Mouse (Mus musculus): ENCODE data around the gene Tmem37. TPM values are rescaled to one million over a fixed set of nuclear protein-coding genes. Genes with fewer than 3 reads are reported as not detected.

The Tmem37 gene
- total RNA-seq, 2 experiments from 2014 or later = 8.5 to 13.7 TPM

GRCm38 (mm10) chr1:120024331-120025049 is 49.4 kb downstream of the Tmem37 start:
- intact Hi-C loops (cut with DNase I) = no loop called here
- no peak for DNase-seq

- DNase-seq = no peak
- intact Hi-C loops (cut with DNase I) = no loop called here
Measured at GRCm38 (mm10) chr1:120021951-120022350, 51.9 kb downstream of the Tmem37 start.

- DNase-seq = no peak
- intact Hi-C loops (cut with DNase I) = no loop called here
Measured at GRCm38 (mm10) chr1:120020322-120020897, 53.5 kb downstream of the Tmem37 start.

GRCm38 (mm10) chr1:120019428-120019827 is 54.4 kb downstream of the Tmem37 start:
- intact Hi-C loops (cut with DNase I) = no loop called here

GRCm38 (mm10) chr1:120018900-120019299 is 55.0 kb downstream of the Tmem37 start:
- DNase-seq = no peak
- intact Hi-C loops (cut with DNase I) = no loop called here

More at GRCm38 (mm10) chr1:120019428-120019827, 54.4 kb downstream of the Tmem37 start:
- no peak for DNase-seq

Other genes starting within 250 kb of the Tmem37 start
- 10 to 100 TPM; 20.8 to 28.5 TPM for gene Ptpn4, start 236.5 kb downstream of the Tmem37 start, total RNA-seq (2021)
- 1 to 10 TPM; 5.4 to 6.0 TPM for gene Tmem177, start 160.9 kb downstream of the Tmem37 start, total RNA-seq (2021)
- not detected for gene Cfap221, start 76.8 kb downstream of the Tmem37 start, total RNA-seq (2021)
- gene Sctr, start 67.2 kb downstream of the Tmem37 start, total RNA-seq (2021) = 1 to 10 TPM; 3.2 to 3.7 TPM
- gene Dbi, start 47.0 kb upstream of the Tmem37 start, total RNA-seq (2021) = 100 to 1,000 TPM; 143 to 145 TPM
- 1 to 10 TPM; 3.2 to 4.8 TPM for gene 3110009E18Rik, start 47.1 kb upstream of the Tmem37 start, total RNA-seq (2021)
- 10 to 100 TPM; 17.8 to 19.2 TPM for gene Steap3, start 198.6 kb upstream of the Tmem37 start, total RNA-seq (2021)

All from gastrocnemius, postnatal 36 days (tissue).